Mouse (Mus musculus) neutrophil, adult 5-6 weeks (primary cell): ENCODE results near the gene Acp7. TPM values are rescaled to one million over a fixed set of nuclear protein-coding genes. Genes with fewer than 3 reads are reported as not detected.

Experiments used
- total RNA-seq: library from RNA; stranded (forward); fragments of 200-1000 nt; gene quantifications from 2 replicates; pipeline ENCODE4 v1.2.3, GENCODE M21; 2017

The Acp7 gene
- total RNA-seq, 1 experiment from 2014 or later = not detected

Other genes with a start within 250 kb of the Acp7 start
- gene Med29, start 238.6 kb downstream of the Acp7 start, total RNA-seq = 9.1 and 9.8 TPM in 2 replicates
- gene Paf1, start 238.4 kb downstream of the Acp7 start, total RNA-seq = 218 and 230 TPM in 2 replicates
- gene Gmfg, start 193.9 kb downstream of the Acp7 start, total RNA-seq = 1,008 and 1,024 TPM in 2 replicates
- gene Lrfn1, start 179.4 kb downstream of the Acp7 start, total RNA-seq = 0.37 and 0.47 TPM in 2 replicates
- gene Ifnl2, start 120.9 kb downstream of the Acp7 start, total RNA-seq = not detected in 2 replicates
- gene Ifnl3, start 108.5 kb downstream of the Acp7 start, total RNA-seq = not detected in 2 replicates
- gene Sycn, start 90.4 kb downstream of the Acp7 start, total RNA-seq = not detected in 2 replicates
- 0.49 and 0.70 TPM in 2 replicates for gene Nccrp1, start 84.1 kb downstream of the Acp7 start, total RNA-seq
- 15.2 and 16.8 TPM in 2 replicates for gene Samd4b, start 33.2 kb downstream of the Acp7 start, total RNA-seq
- 6.6 and 8.8 TPM in 2 replicates for gene Pak4, start 33.1 kb downstream of the Acp7 start, total RNA-seq
- gene Fbxo27, start 61.5 kb upstream of the Acp7 start, total RNA-seq = not detected in 2 replicates
- gene Fbxo17, start 85.5 kb upstream of the Acp7 start, total RNA-seq = 0.61 and 0.81 TPM in 2 replicates
- 18.0 and 19.4 TPM in 2 replicates for gene Mrps12, start 110.5 kb upstream of the Acp7 start, total RNA-seq
- 5.9 and 6.1 TPM in 2 replicates for gene Sars2, start 110.7 kb upstream of the Acp7 start, total RNA-seq
- not detected in 2 replicates for gene Ccer2, start 124.8 kb upstream of the Acp7 start, total RNA-seq
- 39.3 and 45.8 TPM in 2 replicates for gene Sirt2, start 135.4 kb upstream of the Acp7 start, total RNA-seq
- 23.5 and 24.3 TPM in 2 replicates for gene Nfkbib, start 136.2 kb upstream of the Acp7 start, total RNA-seq
- gene Rinl, start 157.6 kb upstream of the Acp7 start, total RNA-seq = 95.7 and 108 TPM in 2 replicates
- 300 and 326 TPM in 2 replicates for gene Hnrnpl, start 177.2 kb upstream of the Acp7 start, total RNA-seq
- 43.8 and 45.0 TPM in 2 replicates for gene Ech1, start 193.9 kb upstream of the Acp7 start, total RNA-seq
- 25.1 and 34.3 TPM in 2 replicates for gene Lgals4, start 202.5 kb upstream of the Acp7 start, total RNA-seq
- not detected in 2 replicates for gene Lgals7, start 232.5 kb upstream of the Acp7 start, total RNA-seq